Mouse (Mus musculus) T-helper 17 cell (primary cell): Measurements from ENCODE around the gene 1700019D03Rik.

Source experiments
- in situ Hi-C, 2 experiments: fragments of 300-600 bp; cut with MboI, MseI; formaldehyde crosslinking; loops; 1 replicate in 1 of 2; 2 replicates in 1 of 2; pipeline ENCODE4 v1.15.1; 2025; ENCODE audit warnings: high pct_unique_total_duplicates in 2 of 2

Gene 1700019D03Rik

DNA sequence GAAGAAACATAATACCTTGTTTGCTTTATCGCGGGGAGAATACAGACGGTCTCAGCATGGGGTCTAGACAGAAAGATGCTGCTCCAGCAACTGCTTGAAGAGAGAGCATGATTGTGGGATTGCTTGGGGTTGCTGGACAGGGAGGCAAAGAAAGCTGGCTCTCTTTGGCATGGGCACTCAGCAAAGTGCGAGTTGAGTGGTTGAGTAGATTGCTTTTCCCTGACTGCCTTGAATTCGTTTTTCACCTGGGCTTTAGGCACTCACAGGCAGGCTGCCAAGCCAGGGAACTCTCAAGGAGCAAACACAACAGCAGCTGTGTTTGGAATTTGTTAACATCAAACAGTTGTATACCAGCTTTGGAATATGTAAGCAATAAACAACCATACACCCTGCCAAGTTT is at the start of gene 1700019D03Rik:
Gene 1700019D03Rik (minus strand): TSS at position 101 of the 400 bp plus-strand sequence.
- in situ Hi-C loops, result loop anchor here in 1 of 2 experiments (10.0 kb wide), 1 partner anchor 695 kb away; no protein-coding TSS in a partner anchor

DNA sequence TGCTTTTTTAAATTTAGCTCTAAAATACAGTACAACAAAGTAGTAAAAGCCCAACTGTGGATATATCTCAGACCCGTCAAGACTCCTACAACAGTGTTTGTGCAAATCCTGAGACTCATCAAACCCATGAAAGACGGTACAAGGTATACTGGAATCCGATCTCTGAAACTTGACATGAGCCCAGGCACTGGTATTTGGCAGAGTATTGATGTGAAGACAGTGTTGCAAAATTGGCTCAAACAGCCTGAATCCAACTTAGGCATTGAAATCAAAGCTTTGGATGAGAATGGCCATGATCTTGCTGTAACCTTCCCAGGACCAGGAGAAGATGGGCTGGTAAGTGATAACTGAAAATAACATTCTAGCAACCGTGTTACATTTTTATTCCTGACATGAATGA is 43.9 kb upstream of the 1700019D03Rik start:
- in situ Hi-C loops, result no loop called here

DNA sequence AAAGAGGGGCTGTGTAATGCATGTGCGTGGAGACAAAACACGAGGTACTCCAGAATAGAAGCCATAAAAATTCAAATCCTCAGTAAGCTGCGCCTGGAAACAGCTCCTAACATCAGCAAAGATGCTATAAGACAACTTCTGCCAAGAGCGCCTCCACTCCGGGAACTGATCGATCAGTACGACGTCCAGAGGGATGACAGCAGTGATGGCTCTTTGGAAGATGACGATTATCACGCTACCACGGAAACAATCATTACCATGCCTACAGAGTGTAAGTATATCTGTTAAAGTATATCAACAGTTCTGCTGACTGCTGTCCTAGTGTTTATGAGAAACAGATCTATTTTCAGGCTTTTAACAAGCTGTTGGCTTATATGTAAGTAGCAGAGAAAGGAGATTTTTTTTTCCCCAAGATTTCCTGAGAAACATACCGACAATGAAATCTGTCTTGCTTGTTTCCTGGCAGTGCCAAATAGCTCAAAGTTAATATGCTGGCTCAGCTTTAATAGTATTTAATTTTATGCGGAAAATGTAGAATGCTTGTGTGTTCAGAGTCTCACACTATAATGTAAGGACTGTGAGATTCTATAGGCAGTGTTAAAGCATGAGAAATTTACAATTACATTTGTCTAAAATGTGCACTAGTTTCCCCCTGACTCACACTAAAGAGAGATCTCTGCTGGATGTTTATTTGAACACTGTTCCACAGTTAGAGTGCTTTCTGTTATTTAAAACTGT is 42.1 kb upstream of the 1700019D03Rik start:
- in situ Hi-C loops, result no loop called here

- in situ Hi-C loops, result no loop called here
These were observed 41.4 kb upstream of the 1700019D03Rik start, which contains the start of gene Mstn for GRCm38 (mm10) chr1:53061340-53061739. Gene Mstn, plus strand, starts transcription at chr1:53061640.

GRCm38 (mm10) chr1:53060499-53060898 is 40.5 kb upstream of the 1700019D03Rik start:
- in situ Hi-C loops, result no loop called here

DNA sequence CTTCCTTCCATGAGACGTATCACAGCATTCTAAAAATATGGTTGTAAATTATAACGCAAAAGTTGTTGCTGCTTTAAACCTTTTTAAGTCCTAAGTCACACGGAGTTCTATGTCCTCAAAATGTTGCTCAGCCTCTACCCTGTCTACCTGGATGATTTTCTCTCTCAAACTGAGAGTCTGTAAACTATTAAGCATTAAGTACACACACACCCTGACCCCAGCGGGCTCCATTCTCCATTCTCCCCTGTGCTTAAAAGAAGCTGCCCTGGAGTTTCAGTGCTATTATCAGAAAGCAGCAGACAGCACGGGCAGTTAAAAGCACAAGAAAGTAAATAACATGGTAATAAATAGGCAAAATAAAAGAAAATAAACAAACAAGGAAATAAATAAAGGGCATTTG is 39.1 kb upstream of the 1700019D03Rik start:
- in situ Hi-C loops, result loop anchor here (5.0 to 10.0 kb wide), 2 partner anchors 298 to 306 kb away; no protein-coding TSS in a partner anchor

- in situ Hi-C loops, result loop anchor here in 1 of 2 experiments (10.0 kb wide), 1 partner anchor 311 kb away; no protein-coding TSS in a partner anchor
These were observed 33.4 kb upstream of the 1700019D03Rik start for GRCm38 (mm10) chr1:53053087-53054022.

DNA sequence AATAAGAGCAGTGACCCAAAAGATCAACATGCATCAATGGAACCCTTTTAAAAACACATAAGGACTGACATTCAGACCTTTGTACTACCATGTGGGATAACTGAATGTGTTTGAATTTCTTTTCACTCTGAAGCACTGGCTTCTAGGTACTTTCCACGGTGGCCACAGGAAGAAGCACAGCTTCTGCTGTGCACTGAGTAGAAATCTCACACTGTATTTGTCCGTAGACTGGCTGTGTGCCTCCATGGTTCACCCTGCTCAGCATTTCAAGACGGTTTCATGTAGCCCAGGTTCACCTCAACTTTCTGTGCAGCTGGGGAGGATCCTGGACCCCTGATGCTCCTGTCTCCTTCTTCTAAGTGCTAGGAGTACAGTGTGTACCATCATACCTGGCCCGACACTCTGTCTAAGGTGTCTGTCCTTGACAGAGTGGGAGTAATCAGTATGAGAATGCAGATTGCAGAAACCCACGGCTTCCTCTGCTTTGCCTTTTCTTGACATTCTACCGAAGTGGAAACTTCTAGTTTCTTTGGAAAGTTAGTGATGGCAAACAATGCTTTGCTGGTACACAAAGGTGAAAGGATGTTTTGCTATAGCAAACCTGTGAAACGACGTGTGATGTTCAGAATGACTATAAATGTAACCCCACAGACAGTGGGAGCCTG is 29.9 kb upstream of the 1700019D03Rik start:
- in situ Hi-C loops, result loop anchor here in 1 of 2 experiments (10.0 kb wide), 1 partner anchor 315 kb away; no protein-coding TSS in a partner anchor

GRCm38 (mm10) chr1:53037443-53037871 is 17.5 kb upstream of the 1700019D03Rik start:
- in situ Hi-C loops, result no loop called here

DNA sequence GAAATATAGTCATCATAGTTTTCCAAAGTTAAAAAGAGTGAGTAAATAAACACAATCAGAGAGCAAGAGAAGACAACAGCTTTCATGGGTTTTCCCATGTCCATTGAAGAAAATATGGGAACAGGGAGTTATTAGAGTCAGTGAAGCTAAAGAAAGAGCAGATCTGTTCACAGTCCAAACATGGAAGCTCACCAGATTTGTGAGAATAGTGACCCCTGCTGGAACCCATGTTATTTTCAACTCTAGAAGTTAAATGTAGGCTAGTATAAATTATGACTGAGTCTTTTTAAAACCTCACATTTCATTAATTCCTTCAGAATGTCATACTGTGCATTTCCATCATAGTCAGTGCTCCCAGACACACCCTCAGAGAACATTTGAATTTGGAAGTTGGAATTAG is 12.6 kb upstream of the 1700019D03Rik start:
- in situ Hi-C loops, result no loop called here

DNA sequence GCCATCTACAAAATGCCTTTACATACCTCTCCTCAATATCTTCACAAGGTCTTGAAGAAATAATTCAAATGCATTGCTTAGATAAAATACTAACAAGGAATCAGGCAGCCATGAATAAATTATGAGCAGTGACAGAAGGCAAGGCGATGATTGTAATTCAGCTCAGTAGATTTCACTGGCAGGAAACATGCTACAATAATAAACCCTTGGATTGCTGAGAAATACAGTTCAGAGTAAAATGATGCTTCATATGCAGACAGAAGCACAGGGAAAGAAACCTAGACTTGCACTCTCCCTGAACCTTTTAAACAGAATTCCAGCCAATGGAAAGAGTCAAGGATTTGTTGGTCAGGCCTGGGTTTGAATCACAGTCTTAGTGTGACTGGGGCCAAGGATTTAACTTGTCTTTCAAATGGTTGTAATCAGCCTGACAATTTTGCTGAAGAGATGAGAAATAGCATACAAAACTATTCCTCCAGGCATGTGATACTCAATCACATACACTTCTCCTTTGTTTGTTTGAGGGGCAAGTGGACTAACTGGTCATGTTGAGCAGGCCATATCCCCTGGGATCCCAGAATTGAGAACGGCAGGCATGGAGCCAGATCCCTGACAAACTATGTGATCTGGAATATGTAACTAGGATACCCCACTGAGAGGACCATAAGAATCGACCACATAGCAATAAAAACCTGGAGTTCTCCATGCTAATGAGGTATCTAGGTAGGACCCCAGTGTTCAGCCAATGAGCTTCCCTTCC is 1.1 kb downstream of the 1700019D03Rik start:
- in situ Hi-C loops, result no loop called here

DNA sequence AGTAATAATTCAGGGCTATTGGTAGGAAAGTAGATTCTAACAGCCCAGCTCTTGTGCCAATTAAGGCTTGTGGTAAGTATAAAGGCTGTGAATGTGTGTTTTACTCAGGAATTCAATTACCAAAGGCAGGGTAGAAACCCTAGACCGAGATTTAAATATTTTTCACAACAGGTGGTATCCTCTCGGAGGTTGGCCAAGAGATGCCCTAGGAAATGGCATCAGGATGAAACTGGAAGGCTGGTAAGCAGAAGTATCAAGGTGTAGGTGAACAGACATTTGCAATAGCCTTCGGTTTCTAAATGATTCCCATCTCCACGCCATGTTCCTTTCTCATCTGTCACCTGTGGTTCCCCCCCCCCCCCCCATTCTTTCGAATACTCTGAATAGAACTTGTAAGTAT is 4.4 kb downstream of the 1700019D03Rik start:
- in situ Hi-C loops, result no loop called here

DNA sequence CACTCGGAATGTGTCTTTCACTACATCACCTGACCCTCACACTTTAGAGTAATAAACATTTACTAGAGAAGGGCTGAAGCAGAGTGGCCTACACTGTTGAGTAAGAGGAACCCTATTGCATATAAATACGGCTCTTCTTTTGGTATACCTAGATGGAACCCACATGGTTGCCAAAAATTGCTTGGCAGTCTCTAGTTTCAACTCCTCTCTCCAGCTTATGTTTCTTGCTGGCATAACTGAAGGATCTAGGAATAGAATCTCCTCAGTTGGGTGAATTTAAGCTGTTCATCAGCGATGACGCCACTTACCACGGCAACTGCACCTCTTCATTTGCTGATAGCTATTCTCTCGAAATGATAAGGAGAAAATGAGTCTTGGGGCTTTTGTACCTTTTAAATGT is 5.3 kb downstream of the 1700019D03Rik start:
- in situ Hi-C loops, result no loop called here

GRCm38 (mm10) chr1:52986692-52987091 is 33.3 kb downstream of the 1700019D03Rik start:
- in situ Hi-C loops, result no loop called here

DNA sequence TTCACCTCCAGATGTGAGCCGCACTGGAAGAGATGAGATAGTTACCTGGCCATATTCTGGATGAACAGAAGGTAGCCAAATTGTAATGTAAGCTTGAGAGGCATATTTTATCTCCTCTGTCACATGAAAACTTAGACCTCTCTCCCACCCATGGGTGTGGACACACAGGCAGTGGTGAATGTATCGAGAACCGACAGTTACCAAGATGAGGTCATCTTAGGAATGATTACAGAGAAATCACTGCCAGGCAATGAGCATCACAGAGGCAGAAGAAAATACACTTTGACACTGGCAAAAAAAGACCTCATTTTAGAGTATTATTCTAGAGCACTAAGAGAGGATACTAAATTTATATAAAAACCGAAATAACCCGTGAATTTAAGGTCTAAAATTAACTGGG is 46.8 kb downstream of the 1700019D03Rik start:
- in situ Hi-C loops, result no loop called here

DNA sequence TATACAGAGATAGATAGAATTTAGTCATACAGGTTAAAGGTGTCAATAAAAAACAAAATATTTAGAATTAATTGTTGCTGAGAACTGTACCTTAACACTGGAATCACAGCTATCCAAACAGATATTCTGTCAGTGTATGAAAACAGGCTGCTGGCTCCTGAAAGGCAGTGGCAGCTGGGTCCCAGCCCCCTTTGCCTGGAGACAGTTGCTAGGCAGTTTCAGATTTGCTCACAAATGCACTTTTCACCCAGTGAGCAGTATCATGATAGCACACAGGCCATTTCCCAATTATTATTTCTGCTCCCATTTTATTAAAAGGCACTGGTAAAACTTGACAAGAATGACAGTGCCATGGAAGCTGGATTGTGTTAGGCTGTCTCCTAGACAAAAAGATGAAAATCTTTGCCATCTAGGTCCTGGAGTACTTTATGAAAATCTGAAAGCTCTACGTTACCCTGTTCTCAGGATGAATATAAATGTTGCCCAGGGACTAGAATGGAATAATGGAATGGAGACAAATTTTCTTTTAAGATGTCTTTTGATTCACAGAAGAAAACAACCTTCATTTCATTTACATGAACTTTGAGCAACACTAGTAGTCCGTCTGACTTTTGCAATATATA is 48.0 kb downstream of the 1700019D03Rik start:
- in situ Hi-C loops, result no loop called here

GRCm38 (mm10) chr1:52964581-52964980 is 55.4 kb downstream of the 1700019D03Rik start:
- in situ Hi-C loops, result no loop called here

DNA sequence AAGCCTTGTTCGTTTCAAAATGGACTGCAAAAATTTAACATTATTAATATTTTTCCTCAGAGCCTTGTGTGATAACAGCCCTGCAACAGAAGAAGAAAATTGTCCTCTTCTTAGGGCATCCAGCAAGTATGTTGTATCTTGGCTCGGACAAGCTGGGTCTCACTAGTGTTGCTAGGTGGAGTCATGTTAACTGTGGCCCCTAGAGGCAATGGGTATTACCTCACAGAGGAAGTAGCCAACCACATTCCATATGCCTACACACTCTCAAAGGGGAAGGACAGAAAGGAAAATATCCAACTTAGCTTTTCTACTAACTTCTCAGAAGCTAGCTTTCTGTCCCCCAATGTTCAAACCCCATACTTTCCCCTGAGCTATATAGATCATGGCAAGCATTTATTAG is 56.9 kb downstream of the 1700019D03Rik start:
- in situ Hi-C loops, result no loop called here

DNA sequence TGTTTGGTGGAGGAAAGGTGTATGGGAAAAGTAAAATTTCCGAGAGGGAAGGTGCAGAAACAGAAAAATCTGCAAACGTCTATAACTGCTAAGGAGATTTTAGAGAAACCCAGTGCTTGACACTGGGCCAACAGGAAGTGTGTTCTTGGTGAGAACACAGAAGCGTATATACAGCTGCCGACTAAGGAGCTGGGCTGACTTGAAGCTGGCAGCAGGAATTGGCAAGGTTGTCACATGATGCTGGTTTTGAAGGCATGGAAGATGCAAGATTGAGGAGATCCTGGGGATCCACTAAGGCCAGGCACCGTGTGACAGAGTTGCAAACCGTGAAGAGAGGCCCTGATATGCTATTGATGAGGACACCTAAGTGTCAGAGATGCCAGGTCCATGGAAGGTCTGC is 59.8 kb downstream of the 1700019D03Rik start:
- in situ Hi-C loops, result no loop called here

DNA sequence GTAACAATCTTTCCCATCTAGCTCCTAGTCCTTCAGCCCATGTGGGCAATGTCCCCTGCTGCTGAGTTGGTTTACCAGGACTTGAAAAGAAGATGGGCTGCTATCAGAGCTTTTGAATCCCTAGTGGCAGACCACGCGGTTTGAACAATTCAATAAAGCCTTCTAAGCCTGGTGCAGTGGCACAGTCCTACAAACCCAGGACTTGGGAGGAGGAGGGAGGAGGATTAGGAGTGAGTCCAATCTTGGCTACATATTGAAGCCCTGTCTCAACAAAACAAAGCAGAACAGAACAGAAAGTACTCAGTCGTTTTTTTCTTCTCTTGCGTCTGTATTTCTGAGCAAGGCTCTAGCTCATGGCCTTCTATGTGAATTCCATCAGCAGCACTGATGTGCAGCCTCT is 63.2 kb downstream of the 1700019D03Rik start:
- in situ Hi-C loops, result loop anchor here (5.0 to 10.0 kb wide), 3 partner anchors 92 to 309 kb away; no protein-coding TSS in a partner anchor
